Mouse (Mus musculus): ENCODE measurements around the gene Rhbdl3. TPM values are rescaled to one million over a fixed set of nuclear protein-coding genes. Genes with fewer than 3 reads are reported as not detected.

Rhbdl3 gene
- 0.76 TPM for polyA plus RNA-seq (2017; shearing (Covaris generic))

DNA sequence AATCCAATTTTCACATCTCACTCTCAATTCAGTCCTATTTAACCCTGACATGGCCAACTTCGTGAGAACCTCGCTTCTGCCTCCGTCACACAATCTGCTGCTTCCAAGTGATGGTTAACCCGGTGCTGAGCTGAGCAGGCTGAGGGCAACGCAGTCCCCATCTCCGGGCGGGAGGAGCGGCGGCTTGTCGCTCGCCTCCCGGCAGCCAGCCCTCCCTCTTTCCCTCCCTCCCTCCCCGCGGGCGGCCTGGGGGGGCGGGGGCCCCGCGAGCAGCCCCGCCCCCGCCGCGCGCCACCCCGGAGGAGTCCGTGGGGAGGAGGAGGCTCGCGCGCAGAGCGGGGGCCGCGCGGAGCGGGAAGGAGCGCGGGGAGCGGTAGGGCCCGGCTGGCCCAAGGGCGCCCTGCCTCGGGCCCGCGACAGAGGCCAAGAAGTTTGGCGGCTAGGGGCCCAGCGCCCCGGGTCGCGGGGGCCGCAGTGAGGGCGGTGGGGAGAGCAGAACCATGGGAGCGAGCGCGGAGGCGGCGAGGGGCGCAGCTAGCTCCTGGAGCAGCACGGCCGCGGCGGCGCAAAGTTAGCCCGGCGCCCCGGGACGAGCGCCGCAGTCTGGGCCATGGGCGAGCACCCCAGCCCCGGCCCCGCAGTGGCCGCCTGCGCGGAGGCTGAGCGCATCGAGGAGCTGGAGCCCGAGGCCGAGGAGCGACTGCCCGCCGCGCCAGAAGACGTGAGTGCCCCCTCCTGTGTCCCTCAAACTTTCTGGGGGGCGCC lies at the start of gene Rhbdl3:
Rhbdl3 (plus strand) TSS at position 362 of the 765 bp plus-strand sequence.

DNA sequence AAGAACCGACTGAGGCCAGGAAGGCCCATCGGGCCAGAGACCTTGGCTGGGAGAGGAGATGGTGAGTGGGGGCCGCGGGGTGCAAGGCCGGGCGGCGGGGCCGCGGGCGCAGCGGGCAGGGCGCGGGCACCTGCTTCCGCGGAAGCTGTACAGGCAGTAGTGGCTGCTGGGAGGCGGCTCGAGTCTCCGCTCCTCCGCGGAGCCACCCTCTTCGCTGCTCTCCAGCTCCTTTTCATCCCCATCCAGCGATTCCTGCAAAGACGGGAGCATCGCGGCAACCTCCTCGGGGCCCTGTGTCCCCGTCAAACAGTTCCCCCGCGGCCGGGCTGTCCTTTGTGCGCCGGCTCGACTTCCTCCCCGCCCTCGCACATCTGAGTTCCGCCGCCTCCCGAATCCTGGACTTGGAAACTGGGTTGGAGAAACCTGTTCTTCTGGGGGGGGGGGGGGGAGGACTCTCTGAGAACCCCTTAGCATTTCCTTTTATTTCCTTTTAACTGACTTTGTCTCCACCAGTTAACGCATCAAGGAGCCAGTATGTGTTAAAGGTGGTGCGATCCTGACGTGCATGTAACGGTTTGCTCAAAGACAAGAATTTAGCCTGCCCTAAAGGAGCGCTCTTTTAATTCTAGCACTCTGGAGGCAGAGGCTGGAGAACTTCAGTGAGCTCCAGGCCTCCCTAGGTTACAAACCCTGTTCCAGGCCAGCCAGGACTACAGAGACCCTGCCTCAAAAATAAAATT lies 77.2 kb downstream of the Rhbdl3 start, which contains the start of gene 5730455P16Rik:
5730455P16Rik (minus strand) TSS at position 323 of the 740 bp plus-strand sequence.

DNA sequence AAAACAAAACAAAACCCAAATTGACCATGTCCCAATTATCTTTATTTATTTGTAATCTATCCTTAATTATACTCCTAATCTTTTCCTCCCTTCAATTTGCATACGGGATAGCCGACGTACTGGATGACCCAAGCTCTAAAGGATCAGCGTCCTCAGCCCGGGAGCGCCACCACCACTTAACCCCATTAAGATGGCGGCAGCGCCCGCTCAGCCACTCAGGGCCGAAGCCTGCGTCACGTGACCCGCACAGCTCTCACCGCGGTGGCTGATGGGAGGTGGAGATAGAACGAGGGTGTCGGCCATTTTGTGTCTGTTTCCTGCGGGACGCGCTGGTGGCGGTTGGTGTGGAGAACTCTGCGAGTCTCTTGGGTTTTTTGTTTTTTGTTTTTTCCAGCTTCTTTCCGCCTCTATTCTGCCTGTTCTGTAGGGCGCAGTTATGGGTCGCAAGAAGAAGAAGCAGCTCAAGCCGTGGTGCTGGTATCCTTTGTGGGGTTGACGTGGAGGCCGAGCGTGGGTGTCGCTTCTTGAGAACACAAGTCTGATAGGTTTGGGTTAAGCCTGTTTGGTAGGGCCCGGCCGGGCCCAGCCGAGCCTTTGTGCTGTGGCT lies 82.4 kb downstream of the Rhbdl3 start, which contains the start of gene Zfp207:
Zfp207 (plus strand) TSS at position 261 of the 607 bp plus-strand sequence.

Other genes with a start within 250 kb of the Rhbdl3 start
- 336 TPM for gene Crlf3, start 219.9 kb upstream of the Rhbdl3 start, polyA plus RNA-seq (2017; shearing (Covaris generic))
- 4.5 TPM for gene Atad5, start 211.5 kb upstream of the Rhbdl3 start, polyA plus RNA-seq (2017; shearing (Covaris generic))
- gene Tefm, start 158.7 kb upstream of the Rhbdl3 start, polyA plus RNA-seq (2017; shearing (Covaris generic)): 25.8 TPM
- 0.28 TPM for gene Adap2, start 146.8 kb upstream of the Rhbdl3 start, polyA plus RNA-seq (2017; shearing (Covaris generic))
- gene Rnf135, start 117.1 kb upstream of the Rhbdl3 start, polyA plus RNA-seq (2017; shearing (Covaris generic)): 18.2 TPM
- gene Rhot1, start 91.9 kb upstream of the Rhbdl3 start, polyA plus RNA-seq (2017; shearing (Covaris generic)): 28.8 TPM
- gene 5730455P16Rik, start 77.1 kb downstream of the Rhbdl3 start, polyA plus RNA-seq (2017; shearing (Covaris generic)): 16.9 TPM
- 301 TPM for gene Zfp207, start 82.4 kb downstream of the Rhbdl3 start, polyA plus RNA-seq (2017; shearing (Covaris generic))
- gene Psmd11, start 127.7 kb downstream of the Rhbdl3 start, polyA plus RNA-seq (2017; shearing (Covaris generic)): 188 TPM
- 0.45 TPM for gene Cdk5r1, start 176.1 kb downstream of the Rhbdl3 start, polyA plus RNA-seq (2017; shearing (Covaris generic))